Mouse (Mus musculus) embryonic stem cell, embryonic (primary cell): ENCODE measurements at regions not wholly inside any gene's neighbourhood (a gene's known extent, or its start where the extent isn't known, plus 50 kb on each side); places are given as distances from the start of the nearest gene placed in this dataset.

ENCODE experiments used
- CTCF ChIA-PET, 4 experiments: fragments of 300-600 bp in 2 of 4; fragments of 350-600 bp in 2 of 4; sonication (Branson Sonifier 250); formaldehyde crosslinking; loops; one replicate each; lab custom pipeline; 2022; ENCODE audit warnings: inconsistent platforms in 2 of 4; lab: Charles Lee
- POLR2A ChIA-PET, 4 experiments: fragments of 300-600 bp in 2 of 4; fragments of 350-600 bp in 2 of 4; sonication (Branson Sonifier 250); formaldehyde crosslinking; loops; one replicate each; lab custom pipeline; 2022; ENCODE audit warnings: antibody characterized with exemption in 4 of 4, inconsistent platforms in 1 of 4; lab: Charles Lee

DNA sequence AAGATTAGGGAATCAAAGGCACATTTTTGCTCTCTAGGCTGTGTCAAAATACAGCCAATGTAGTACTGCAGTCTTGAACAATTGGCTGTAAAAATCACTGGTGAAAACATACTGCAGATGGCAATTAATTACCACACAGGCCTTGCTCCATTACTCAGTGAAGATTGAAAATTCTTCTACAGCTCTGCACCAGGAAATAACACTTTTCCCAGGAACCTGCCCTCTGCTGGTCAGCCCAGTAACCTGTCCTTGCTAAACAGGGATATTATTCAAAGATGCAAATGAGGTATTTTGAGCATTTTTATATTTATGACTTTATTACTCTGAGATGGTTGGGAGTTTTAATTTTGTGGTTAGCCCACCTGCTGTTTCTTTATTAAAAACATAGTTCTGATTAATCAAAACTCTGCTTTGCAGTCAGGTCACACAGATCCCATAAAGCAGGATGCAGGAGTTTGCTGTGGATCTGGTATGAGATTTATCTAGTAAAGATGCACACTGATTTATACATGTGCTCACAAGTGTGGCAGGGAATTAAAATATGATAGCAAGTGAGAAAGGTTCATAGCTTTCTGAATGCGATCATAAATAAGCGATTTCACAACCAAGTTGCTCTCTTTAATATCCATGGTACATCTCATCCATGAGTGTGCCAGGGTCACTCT, 815.3 kb upstream of the Ghitm start:
- CTCF ChIA-PET: interaction anchor here in 1 of 4 experiments (1.0 kb wide), 1 partner anchor 130 kb away, joined by 3 read pairs; no protein-coding TSS in a partner anchor
- POLR2A ChIA-PET: no interaction called here
